Mouse (Mus musculus): ENCODE data around the gene 1700015G11Rik. TPM values are rescaled to one million over a fixed set of nuclear protein-coding genes. Genes with fewer than 3 reads are reported as not detected.

Gene 1700015G11Rik
- total RNA-seq, 2 experiments from 2014 or later = not detected

DNA sequence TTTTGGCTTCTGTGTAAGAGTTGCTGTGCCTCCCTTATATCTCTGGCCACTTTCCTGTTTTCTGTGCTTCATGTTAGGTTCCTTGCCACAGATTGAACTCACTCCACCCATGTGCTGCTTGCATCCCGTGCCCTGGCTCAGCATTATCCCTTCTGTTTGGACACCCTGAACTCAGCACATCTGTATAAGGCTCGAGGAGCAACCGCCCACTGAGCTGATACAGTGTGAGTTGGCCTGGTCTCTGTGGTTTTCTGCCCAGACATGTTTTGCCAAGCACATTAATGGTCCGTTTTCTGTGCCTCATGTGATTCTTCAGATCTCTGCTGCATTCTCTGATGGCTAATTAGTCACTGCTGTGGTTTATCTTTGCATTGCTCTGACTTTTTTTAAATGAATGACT, 47.9 kb downstream of the 1700015G11Rik start:
- no peak for DNase-seq

DNA sequence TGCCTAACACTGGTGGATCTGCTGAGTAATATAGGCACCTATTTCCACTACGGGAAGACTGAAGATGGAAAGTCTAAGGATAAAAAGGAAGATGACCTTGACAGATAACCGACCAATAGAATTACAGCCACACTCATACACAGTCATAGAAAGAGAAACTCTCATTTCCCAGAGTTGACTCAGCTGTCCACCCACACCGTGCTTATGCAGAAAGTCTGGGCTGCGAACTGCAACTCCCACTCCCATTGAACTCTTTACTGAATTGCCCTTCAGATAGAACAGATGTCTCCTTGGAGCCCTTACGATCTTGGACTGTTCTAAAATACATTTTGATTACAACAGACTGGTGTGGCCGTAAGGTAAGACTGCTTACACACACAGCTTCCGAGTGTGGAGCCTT, 50.8 kb downstream of the 1700015G11Rik start:
- no peak for DNase-seq

DNA sequence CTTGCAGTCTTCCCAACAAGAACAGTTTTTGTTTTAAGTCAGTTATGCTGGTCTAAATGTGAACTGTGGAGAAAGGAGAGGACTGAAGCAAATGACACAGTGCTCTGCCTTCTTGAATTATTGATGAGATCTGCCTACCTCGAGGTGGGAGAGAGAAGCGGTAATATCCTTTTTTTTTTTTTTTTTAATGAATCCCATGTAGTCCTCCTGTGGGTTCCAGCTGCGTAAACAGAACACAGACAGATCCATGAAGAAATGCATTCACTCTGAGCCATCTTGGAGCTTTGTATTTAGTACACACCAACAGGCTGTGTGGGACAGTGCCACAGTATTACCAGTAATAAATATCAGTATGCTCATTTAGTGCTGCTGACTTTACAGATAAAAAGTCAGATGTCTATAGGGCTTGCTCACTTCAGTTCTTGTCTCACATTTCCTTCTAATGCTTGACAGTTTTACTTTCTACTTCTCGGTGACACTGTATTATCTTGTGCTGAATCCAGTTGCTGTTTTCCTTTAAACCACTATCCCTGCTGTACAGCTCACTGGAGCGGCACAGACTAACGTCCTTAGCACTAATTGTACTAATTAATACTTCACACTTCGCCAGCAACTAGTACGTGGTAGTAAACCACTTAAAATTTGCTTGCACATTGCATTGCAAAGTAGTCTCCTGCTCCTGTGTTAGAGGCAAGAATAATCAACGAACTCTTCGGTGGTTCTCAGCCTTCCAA, 53.1 kb downstream of the 1700015G11Rik start:
- DNase-seq = no peak

Other genes with a start within 250 kb of the 1700015G11Rik start
- gene Gas2, start 153.7 kb downstream of the 1700015G11Rik start, total RNA-seq (2021) = 1 to 10 TPM; 3.1 to 4.7 TPM
- 1 to 10 TPM; 1.2 to 1.3 TPM for gene Fancf, start 153.5 kb downstream of the 1700015G11Rik start, total RNA-seq (2021)
- gene Svip, start 9.7 kb downstream of the 1700015G11Rik start, total RNA-seq (2021) = 10 to 100 TPM; 12.4 to 14.9 TPM